Mouse (Mus musculus) mesoderm, embryonic 11.5 days (tissue): Measurements from ENCODE around the gene Vmn1r71.
"Not testable (repeated sequence)": the region's sequence is repeated elsewhere in the genome, so short reads cannot be mapped to it uniquely, and the experiment has no call there.

Source experiments
- DNase-seq: peaks from one replicate; pipeline ENCODE4 v3.0.0-alpha.2; 2012; ENCODE audit warnings: low read depth, low spot score

Gene Vmn1r71

GRCm38 (mm10) chr7:10754264-10754663, at the start of gene Vmn1r71:
Gene Vmn1r71, minus strand, starts transcription at chr7:10754364.
- no peak for DNase-seq

- DNase-seq: not testable (repeated sequence)
Observed at GRCm38 (mm10) chr7:10757551-10757950, 3.4 kb upstream of the Vmn1r71 start.
